ENCODE assay signal across 14 mouse cellular contexts in genomic region chr5:36730689-36731088, GRCm38 (mm10). TPM values are rescaled to one million over a fixed set of nuclear protein-coding genes. Genes with fewer than 3 reads are reported as not detected.
A peak's percentile ranks its signal among the peaks of the same experiment; 100 is the strongest.
DNase-seq lines count a peak whose midpoint lies in the region; ATAC-seq and TF ChIP-seq lines count a peak whose summit lies in the region.
"Had no signal": no experiment of that assay in that cellular context is flagged by ENCODE, and none has a peak within 500 bp of the region (broad histone marks: within the 10 kb centered on the region; RNA-seq: fewer than 3 reads in every experiment).

No protein-coding gene starts in this region.

- H3K4me2 ChIP-seq in liver, embryonic 12.5 days: no peak overlapping the region
- no peak overlapping the region for H3K4me2 ChIP-seq in liver, embryonic 11.5 days
- H3K4me2 ChIP-seq: heart, embryonic 15.5 days; hindbrain, embryonic 14.5 days; kidney, embryonic 15.5 days; limb, embryonic 13.5 days had no signal

- peak overlapping the region; percentile 93 for H3K27ac ChIP-seq in liver, embryonic 12.5 days
- H3K27ac ChIP-seq in liver, embryonic 11.5 days (ENCODE audit: low read depth, low read length): no peak overlapping the region
- H3K27ac ChIP-seq: heart, embryonic 15.5 days; hindbrain, embryonic 14.5 days; kidney, embryonic 15.5 days; limb, embryonic 13.5 days had no signal

- H3K4me3 ChIP-seq in liver, embryonic 12.5 days: no peak overlapping the region
- no peak overlapping the region for H3K4me3 ChIP-seq in liver, embryonic 11.5 days (ENCODE audit: low read depth, low read length)
- H3K4me3 ChIP-seq: heart, embryonic 15.5 days; kidney, embryonic 15.5 days; limb, embryonic 13.5 days had no signal

- H3K27me3 ChIP-seq in liver, embryonic 12.5 days (replicated peaks): peaks cover 35% of the 10 kb centered on the region
- peaks cover 4% of the 10 kb centered on the region; the same call in 1 of the 2 replicates for H3K27me3 ChIP-seq in liver, embryonic 11.5 days (replicated peaks; ENCODE audit: control insufficient read depth, insufficient read depth, low read length)
- H3K27me3 ChIP-seq: heart, embryonic 15.5 days; kidney, embryonic 15.5 days; limb, embryonic 13.5 days had no signal

- H3K9ac ChIP-seq in liver, embryonic 12.5 days: peak overlapping the region; percentile 55
- no peak overlapping the region for H3K9ac ChIP-seq in liver, embryonic 11.5 days (ENCODE audit: low read depth, low read length)
- H3K9ac ChIP-seq: heart, embryonic 15.5 days; hindbrain, embryonic 14.5 days; kidney, embryonic 15.5 days; limb, embryonic 13.5 days had no signal

- H3K36me3 ChIP-seq in liver, embryonic 12.5 days: no peaks in the 10 kb centered on the region
- no peaks in the 10 kb centered on the region for H3K36me3 ChIP-seq in liver, embryonic 11.5 days (ENCODE audit: control insufficient read depth, insufficient read depth, low read length)
- H3K36me3 ChIP-seq: heart, embryonic 15.5 days; kidney, embryonic 15.5 days; limb, embryonic 13.5 days had no signal

- ATAC-seq in liver, embryonic 12.5 days: no peak
- no peak for ATAC-seq in liver, embryonic 11.5 days (replicated peaks; ENCODE audit: low FRiP score)
- ATAC-seq in megakaryocyte progenitor cell, adult 5-6 weeks (replicated peaks; ENCODE audit: poor library complexity): peak; percentile 64

- WGBS in liver, embryonic 12.5 days (ENCODE audit: insufficient replicate concordance): 64% methylated on average over 3 of the region's 3 CpGs
- WGBS in liver, embryonic 11.5 days: 72% methylated on average over 3 of the region's 3 CpGs

- no peak for TF ChIP-seq CTCF in brain, embryonic 14.5 days (IDR thresholded peaks at IDR 0.05; ENCODE audit: borderline replicate concordance, extremely low read depth, insufficient read depth, insufficient read length)

- TF ChIP-seq POLR2A in brain, embryonic 14.5 days (IDR thresholded peaks at IDR 0.05; ENCODE audit: borderline replicate concordance, extremely low read depth, insufficient read depth, insufficient read length, poor library complexity, severe bottlenecking): no peak

- peak; percentile 59 to 61 for DNase-seq in cerebellum, postnatal 10 days
- no peak for DNase-seq in cerebellum, adult 9-10 months
- DNase-seq in liver, embryonic 11.5 days (ENCODE audit: low spot score): no peak
- DNase-seq in brain, embryonic 14.5 days (ENCODE audit: low read depth): peak; percentile 53
- no peak for DNase-seq in ovary, postnatal 14 days (ENCODE audit: low spot score)
- DNase-seq in layer of hippocampus, adult 11-12 months (ENCODE audit: low spot score): no peak
- DNase-seq: adrenal gland, postnatal 10 days; thymus, postnatal 14 days had no signal

- H3K4me1 ChIP-seq in liver, embryonic 12.5 days: peaks cover 88% of the 10 kb centered on the region
- H3K4me1 ChIP-seq in liver, embryonic 11.5 days (replicated peaks; ENCODE audit: control insufficient read depth, insufficient read depth, low read length): peaks cover 28% of the 10 kb centered on the region
- H3K4me1 ChIP-seq: limb, embryonic 13.5 days had no signal

- H3K9me3 ChIP-seq in liver, embryonic 12.5 days (replicated peaks): no peaks in the 10 kb centered on the region
- H3K9me3 ChIP-seq in liver, embryonic 11.5 days (ENCODE audit: control insufficient read depth, low read length): no peaks in the 10 kb centered on the region
- H3K9me3 ChIP-seq: heart, embryonic 15.5 days; kidney, embryonic 15.5 days; limb, embryonic 13.5 days had no signal

RNA-seq across cellular contexts. Expression of gene Bloc1s4, which starts 17.8 kb away (rescaled TPM):
- 23.7 and 26.8 TPM in 2 replicates for polyA plus RNA-seq in liver, embryonic 12.5 days (2016; fragmentation: Nextera tagmentation; extraction: Ambion mirVana)
- polyA plus RNA-seq in liver, embryonic 11.5 days (2014; fragmentation: Nextera tagmentation; extraction: Ambion mirVana): 29.1 and 30.0 TPM in 2 replicates
- 22.9 and 34.5 TPM in 2 replicates for polyA plus RNA-seq in brain, embryonic 14.5 days (2012; rRNA removed)
- 10.0 and 14.6 TPM in 2 replicates for total RNA-seq in megakaryocyte progenitor cell, adult 5-6 weeks (2015)
- total RNA-seq in megakaryocyte progenitor cell, adult 5-6 weeks (2017): 13.7 and 16.9 TPM in 2 replicates

RNA-seq across cellular contexts. Expression of gene D5Ertd579e, which starts 34.9 kb away (rescaled TPM):
- 28.2 and 28.5 TPM in 2 replicates for polyA plus RNA-seq in liver, embryonic 12.5 days (2016; fragmentation: Nextera tagmentation; extraction: Ambion mirVana)
- polyA plus RNA-seq in liver, embryonic 11.5 days (2014; fragmentation: Nextera tagmentation; extraction: Ambion mirVana): 19.3 TPM in 2 replicates
- 34.8 and 58.3 TPM in 2 replicates for polyA plus RNA-seq in brain, embryonic 14.5 days (2012; rRNA removed)
- total RNA-seq in megakaryocyte progenitor cell, adult 5-6 weeks (2015): 13.3 and 16.0 TPM in 2 replicates
- 20.2 and 41.1 TPM in 2 replicates for total RNA-seq in megakaryocyte progenitor cell, adult 5-6 weeks (2017)

Comparison
In these comparisons a context has a peak if more than half of its experiments do, and no peak if none do; other contexts are left out.
1. DNase-seq: peak in cerebellum, postnatal 10 days (2 of 2) and brain, embryonic 14.5 days (single experiment); none in cerebellum, adult 9-10 months (single experiment), liver, embryonic 11.5 days (single experiment), ovary, postnatal 14 days (single experiment) and layer of hippocampus, adult 11-12 months (single experiment).